Mouse (Mus musculus) A20 (cell line): ENCODE results near the gene Golim4.

Experiments
- DNase-seq: peaks from one replicate; pipeline ENCODE4 v3.0.0-alpha.2; 2011; ENCODE audit warnings: low read depth, low spot score

Golim4 gene

GRCm38 (mm10) chr3:75926327-75926726, 30.4 kb downstream of the Golim4 start:
- DNase-seq = no peak

DNA sequence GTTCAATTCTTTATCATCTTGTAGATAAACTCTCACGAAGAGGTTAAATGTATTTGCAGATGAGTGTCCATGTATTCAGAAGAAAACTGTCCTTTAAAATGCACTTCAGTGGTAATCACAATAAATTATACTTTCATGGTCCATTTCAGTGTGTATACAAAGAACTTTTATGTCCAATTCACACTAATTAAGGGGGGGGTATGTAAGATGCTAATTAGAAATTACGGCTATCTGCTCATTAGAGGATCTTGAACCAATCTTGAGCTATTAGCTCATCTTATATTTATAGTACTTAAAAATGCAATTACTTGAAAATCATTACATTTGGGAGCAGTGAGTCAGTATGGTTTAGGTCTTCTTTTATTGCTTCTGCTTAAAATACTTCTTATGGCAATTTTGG, 31.6 kb downstream of the Golim4 start:
- DNase-seq = no peak

GRCm38 (mm10) chr3:75917770-75918503, 38.8 kb downstream of the Golim4 start:
- no peak for DNase-seq

DNA sequence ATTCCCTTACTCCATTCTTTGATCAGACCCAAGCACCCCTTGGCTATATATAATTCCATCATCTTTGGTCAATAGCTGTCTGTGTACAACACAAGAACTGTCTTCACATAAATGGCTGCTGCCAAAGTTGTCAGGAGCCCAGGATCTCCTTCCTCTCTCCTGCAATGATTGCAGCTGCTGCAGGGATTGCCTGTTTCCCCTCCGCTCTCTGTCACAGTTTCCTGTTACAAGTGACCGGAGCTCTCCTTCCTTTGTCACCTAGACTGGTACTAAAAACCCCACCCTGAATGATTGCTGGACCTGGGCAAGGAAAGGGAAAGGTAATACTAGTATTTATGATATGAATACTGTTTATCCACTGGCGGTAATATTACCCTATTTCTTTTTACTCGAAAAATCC, 44.0 kb downstream of the Golim4 start:
- DNase-seq = no peak

DNA sequence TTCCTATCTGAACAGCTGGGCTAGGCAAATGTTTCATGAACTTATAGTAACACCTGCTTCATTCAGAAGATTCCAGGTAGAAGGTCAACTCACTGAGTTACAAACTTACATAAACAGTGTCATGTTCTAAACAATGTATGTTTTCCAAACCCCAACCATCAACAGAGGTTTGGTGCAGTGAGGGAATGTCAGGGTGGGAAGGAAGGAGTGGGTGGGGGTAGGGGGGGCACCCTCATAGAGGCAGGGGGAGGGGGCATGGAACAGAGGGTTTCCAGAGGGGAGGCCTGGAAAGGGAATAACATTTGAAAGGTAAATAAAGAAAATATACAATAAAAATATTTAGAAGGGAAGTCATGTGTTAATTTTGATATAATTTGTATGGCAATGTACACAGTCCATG, 46.0 kb downstream of the Golim4 start:
- no peak for DNase-seq

GRCm38 (mm10) chr3:75910257-75910656, 46.5 kb downstream of the Golim4 start:
- peak; percentile 61 for DNase-seq

- peak; percentile 16 for DNase-seq
Measured at GRCm38 (mm10) chr3:75901903-75902598, 54.7 kb downstream of the Golim4 start.

DNA sequence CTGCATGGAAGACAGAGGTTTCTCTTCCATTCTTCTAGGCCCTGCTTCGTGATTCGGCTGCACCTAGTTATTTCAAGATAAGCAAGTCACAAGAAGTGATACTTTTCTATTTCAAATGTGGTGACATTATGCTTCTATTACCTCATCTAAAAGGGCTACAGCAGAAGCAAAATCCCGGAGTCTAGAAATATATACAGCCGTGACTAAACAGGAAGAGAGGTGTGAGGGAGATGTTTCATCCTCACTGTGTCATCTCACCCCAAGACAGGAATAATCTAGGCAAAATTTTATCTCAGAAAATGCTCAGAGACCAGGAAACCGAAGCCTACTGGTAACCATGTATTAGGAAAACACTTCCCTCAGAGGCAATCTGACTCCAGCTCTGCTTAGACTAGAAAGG, 61.7 kb downstream of the Golim4 start:
- no peak for DNase-seq

DNA sequence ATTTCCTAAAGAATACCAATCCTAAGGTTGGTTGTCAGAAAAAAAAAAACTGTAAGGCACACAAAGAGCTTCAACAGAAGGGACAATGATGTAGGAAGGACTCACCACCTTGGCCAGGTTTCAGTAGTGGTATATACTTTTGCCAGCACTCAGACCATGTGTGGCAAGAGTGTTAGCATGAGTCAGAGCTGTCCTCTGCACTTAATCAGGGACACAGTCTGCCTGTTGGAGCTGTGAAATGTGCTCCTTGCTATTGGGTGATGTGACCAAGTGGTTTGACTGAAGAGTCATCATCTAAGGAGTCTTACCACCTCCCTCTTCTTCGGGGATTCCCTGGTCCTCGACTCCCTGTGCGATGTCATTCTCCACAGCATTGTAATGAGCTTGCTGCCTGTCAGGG, 65.2 kb downstream of the Golim4 start:
- no peak for DNase-seq

DNA sequence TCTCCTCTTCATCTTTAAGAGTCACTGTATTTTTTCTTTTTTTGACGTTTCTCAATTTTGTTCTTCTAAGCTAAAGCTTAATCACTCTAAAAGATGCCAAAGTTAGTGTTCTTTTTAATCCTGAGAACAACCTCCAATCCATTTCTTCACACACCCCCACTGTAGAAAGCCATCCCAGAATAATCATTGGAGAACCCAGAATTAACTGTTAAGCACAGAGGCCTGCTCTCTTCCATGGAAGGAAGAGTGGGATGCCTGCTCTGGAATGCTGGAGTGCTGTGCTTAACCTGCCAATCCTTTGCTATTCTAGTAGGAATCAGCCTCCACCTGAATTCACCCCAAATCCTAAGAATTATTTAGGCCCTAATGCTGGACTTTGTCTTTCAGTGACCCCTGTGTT, 67.4 kb downstream of the Golim4 start:
- DNase-seq = no peak

GRCm38 (mm10) chr3:75881582-75881981, 75.2 kb downstream of the Golim4 start:
- no peak for DNase-seq

- peak; percentile 40 for DNase-seq
Measured at GRCm38 (mm10) chr3:75879269-75879668, 77.5 kb downstream of the Golim4 start.

- peak; percentile 52 for DNase-seq
Measured at GRCm38 (mm10) chr3:75868886-75869285, 87.9 kb downstream of the Golim4 start.

DNA sequence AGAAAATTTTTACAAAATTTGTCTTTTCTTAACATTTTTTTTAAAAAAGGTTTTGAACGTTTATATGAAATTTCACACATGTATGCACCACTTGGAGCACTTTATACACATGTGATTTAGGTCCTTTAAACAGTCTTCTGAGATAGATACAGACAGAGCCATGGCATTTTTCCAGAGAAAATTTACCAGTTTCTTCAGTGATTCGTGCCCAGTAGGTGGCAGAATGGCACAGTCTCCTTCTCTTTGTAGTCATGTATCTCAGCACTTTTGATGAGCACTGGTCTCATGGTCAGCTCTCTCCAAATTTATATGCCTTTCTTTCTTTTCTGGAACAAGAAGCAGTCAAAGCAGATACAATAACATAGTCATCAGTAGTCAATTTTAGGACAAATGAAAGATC, 92.5 kb downstream of the Golim4 start:
- peak; percentile 32 for DNase-seq

- peak; percentile 78 for DNase-seq
Measured at GRCm38 (mm10) chr3:75861677-75862076, 95.1 kb downstream of the Golim4 start.

GRCm38 (mm10) chr3:75860760-75861159, 96.0 kb downstream of the Golim4 start:
- DNase-seq = no peak

GRCm38 (mm10) chr3:75835286-75835967, 121.3 kb downstream of the Golim4 start:
- peak; percentile 80 for DNase-seq

- peak; percentile 61 for DNase-seq
Measured at GRCm38 (mm10) chr3:75834827-75835226, 121.9 kb downstream of the Golim4 start.
